Mouse (Mus musculus): ENCODE data around the gene Nipbl.

DNA sequence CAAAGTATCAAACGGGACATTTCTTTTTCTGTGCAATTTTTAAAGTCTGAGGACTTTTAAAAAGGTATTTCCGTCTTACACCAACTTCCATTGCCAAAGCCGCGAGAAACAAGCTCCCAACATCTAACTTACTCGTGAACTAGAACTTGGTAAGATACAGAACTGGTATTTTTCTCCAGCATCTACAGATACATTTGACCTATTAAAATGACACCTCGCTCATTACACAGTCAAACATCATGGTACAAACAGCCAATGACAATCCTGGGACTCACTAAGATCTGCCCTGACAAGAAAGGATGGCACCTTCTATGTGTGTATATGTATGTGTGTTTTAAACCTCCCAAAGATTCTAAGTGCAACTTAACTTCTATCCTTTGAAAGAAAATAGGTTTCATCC, 1.5 kb downstream of the Nipbl start:
- TF ChIP-seq CTCF (IDR thresholded peaks at IDR 0.05; ENCODE audit: borderline replicate concordance, insufficient read depth, low read depth, low read length), result no peak
- TF ChIP-seq POLR2A (IDR thresholded peaks at IDR 0.05; ENCODE audit: borderline replicate concordance, insufficient read depth, low read length), result no peak

Measured in cerebellum, adult 2 months (tissue).